Mouse (Mus musculus): ENCODE data around the gene Haao. TPM values are rescaled to one million over a fixed set of nuclear protein-coding genes. Genes with fewer than 3 reads are reported as not detected.

Gene Haao
- polyA plus RNA-seq, 1 experiment from 2014 or later: 0.91 TPM

DNA sequence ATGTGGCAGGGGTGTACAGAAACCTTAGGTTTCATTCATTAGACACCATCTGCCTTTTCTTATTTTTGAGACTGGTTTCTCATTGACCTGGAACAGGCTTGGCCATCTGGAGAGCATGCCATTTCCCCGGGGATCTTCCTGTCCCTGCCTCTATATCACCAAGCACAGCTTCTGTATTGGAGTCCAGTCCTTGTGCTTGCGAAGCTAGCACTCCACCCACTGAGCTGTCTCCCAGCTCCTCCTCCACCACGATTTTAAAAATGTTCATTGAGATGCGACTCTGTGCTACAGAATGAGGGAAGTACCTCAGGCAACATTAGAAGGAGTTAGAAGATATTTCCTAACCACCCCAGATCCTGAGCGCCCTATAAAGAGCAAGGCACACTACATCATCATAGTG, 39.5 kb upstream of the Haao start:
- H3K4me1 ChIP-seq (ENCODE audit: control insufficient read depth, insufficient read depth, low read length): peaks cover 21% of the 10 kb centered on the region
- H3K9ac ChIP-seq (ENCODE audit: low read length): no peak overlapping the region
- H3K36me3 ChIP-seq (ENCODE audit: control insufficient read depth, insufficient read depth, low read length): no peaks in the 10 kb centered on the region
- DNase-seq (ENCODE audit: low spot score): no peak
- no peaks in the 10 kb centered on the region for H3K9me3 ChIP-seq (ENCODE audit: control insufficient read depth, low read length)
- no peak for ATAC-seq (ENCODE audit: insufficient number of reproducible peaks, low FRiP score, low TSS enrichment, low read depth)
- WGBS: 89% methylated on average over 5 of the region's 5 CpGs
- no peak overlapping the region for H3K27ac ChIP-seq (replicated peaks; ENCODE audit: low read depth, low read length)
- H3K4me2 ChIP-seq (ENCODE audit: low read depth, severe bottlenecking): no peak overlapping the region
- no peak overlapping the region for H3K4me3 ChIP-seq (ENCODE audit: low read depth, low read length)
- no peaks in the 10 kb centered on the region for H3K27me3 ChIP-seq (ENCODE audit: control insufficient read depth, insufficient read depth, low read length)

DNA sequence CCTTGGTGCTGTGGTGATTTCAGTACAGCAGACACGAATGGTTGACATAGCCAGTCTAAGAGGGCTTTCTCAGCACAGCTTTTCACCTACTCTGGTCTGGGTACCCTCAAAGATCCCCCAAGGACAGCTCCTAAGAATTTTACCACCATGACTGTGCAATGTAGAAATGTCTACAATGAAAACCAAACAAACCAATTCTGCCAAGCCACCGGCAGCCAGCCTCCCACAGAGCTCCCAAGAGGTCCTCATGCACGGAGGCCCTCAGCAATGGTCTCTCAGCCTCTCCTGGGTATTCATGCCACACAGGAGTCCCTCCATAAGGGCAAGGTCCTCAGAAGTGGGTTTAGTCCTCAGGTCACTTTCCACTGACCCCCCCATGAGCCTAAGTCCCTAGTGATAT, 38.6 kb upstream of the Haao start:
- no peak for ATAC-seq (ENCODE audit: insufficient number of reproducible peaks, low FRiP score, low TSS enrichment, low read depth)

DNA sequence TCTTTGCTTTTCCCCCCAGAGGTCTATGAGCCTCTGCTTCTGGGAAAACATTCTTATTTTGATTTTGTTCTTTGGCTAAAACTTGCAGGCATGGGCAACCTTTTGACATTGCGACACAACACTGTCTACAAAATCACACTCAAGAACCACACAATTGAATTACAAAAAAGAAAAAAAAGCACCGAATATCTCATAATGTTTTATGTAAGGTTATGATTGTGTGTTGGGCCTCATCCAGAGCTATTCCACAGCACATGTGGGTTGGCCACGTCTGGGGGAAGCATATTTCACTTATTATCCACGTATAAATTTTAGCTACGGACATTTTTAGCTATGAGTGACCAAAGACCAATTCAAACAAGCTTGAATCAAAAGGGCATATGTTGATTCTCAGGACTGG, 38.0 kb upstream of the Haao start:
- Histone ChIP-seq H3K4me3 (ENCODE audit: low read depth, low read length) (no peak overlapping the region), H3K4me2 (ENCODE audit: low read depth, severe bottlenecking) (no peak overlapping the region), H3K9ac (ENCODE audit: low read length) (no peak overlapping the region), H3K4me1 (ENCODE audit: control insufficient read depth, insufficient read depth, low read length) (peaks cover 17% of the 10 kb centered on the region), H3K9me3 (ENCODE audit: control insufficient read depth, low read length) (no peaks in the 10 kb centered on the region), H3K36me3 (ENCODE audit: control insufficient read depth, insufficient read depth, low read length) (no peaks in the 10 kb centered on the region), H3K27ac (replicated peaks; ENCODE audit: low read depth, low read length) (no peak overlapping the region), H3K27me3 (ENCODE audit: control insufficient read depth, insufficient read depth, low read length) (no peaks in the 10 kb centered on the region)
- DNase-seq (ENCODE audit: low spot score): no peak
- ATAC-seq (ENCODE audit: insufficient number of reproducible peaks, low FRiP score, low TSS enrichment, low read depth): no peak
- WGBS: 90% methylated on average over 5 of the region's 5 CpGs

More for the DNA sequence above, 38.6 kb upstream of the Haao start:
- no peaks in the 10 kb centered on the region for H3K9me3 ChIP-seq (ENCODE audit: control insufficient read depth, low read length)
- no peak overlapping the region for H3K4me3 ChIP-seq (ENCODE audit: low read depth, low read length)
- H3K27me3 ChIP-seq (ENCODE audit: control insufficient read depth, insufficient read depth, low read length): no peaks in the 10 kb centered on the region
- no peak overlapping the region for H3K27ac ChIP-seq (replicated peaks; ENCODE audit: low read depth, low read length)
- peaks cover 21% of the 10 kb centered on the region for H3K4me1 ChIP-seq (ENCODE audit: control insufficient read depth, insufficient read depth, low read length)
- no peak overlapping the region for H3K4me2 ChIP-seq (ENCODE audit: low read depth, severe bottlenecking)
- no peaks in the 10 kb centered on the region for H3K36me3 ChIP-seq (ENCODE audit: control insufficient read depth, insufficient read depth, low read length)
- no peak for DNase-seq (ENCODE audit: low spot score)
- 87% methylated on average over 3 of the region's 3 CpGs for WGBS
- H3K9ac ChIP-seq (ENCODE audit: low read length): no peak overlapping the region

DNA sequence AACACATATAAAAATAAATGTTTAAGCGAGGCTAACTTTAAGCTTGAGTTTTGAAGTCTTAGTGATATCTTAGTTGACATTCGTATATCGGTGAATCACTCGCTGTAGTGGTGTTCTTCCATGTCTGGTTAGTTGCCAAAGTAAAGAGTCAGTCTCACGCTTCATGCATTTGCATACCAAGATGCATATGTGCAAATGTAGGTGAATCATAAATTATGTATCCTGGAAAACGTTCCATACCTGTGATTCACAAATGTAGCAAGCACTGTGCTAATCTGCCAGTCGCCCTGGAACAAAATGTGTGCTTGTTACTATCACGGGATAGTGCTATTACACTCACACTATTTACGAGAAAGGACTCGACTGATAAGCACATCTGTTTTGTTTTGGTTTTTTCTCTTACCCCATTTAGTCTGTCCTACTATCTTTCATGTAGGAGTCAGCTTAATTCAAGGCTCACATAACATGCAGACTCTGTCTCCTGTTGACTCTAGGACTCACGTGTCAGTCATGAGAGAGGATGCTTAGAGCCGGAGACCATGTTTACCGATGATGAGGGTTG, 37.3 kb upstream of the Haao start:
- no peak overlapping the region for H3K4me3 ChIP-seq (ENCODE audit: low read depth, low read length)
- DNase-seq (ENCODE audit: low spot score): no peak
- no peak overlapping the region for H3K4me2 ChIP-seq (ENCODE audit: low read depth, severe bottlenecking)
- no peak for ATAC-seq (ENCODE audit: insufficient number of reproducible peaks, low FRiP score, low TSS enrichment, low read depth)
- H3K9ac ChIP-seq (ENCODE audit: low read length): no peak overlapping the region
- H3K27ac ChIP-seq (replicated peaks; ENCODE audit: low read depth, low read length): no peak overlapping the region
- H3K4me1 ChIP-seq (ENCODE audit: control insufficient read depth, insufficient read depth, low read length): peaks cover 11% of the 10 kb centered on the region
- H3K9me3 ChIP-seq (ENCODE audit: control insufficient read depth, low read length): no peaks in the 10 kb centered on the region
- no peaks in the 10 kb centered on the region for H3K36me3 ChIP-seq (ENCODE audit: control insufficient read depth, insufficient read depth, low read length)
- WGBS: 84% methylated on average over 13 of the region's 13 CpGs
- no peaks in the 10 kb centered on the region for H3K27me3 ChIP-seq (ENCODE audit: control insufficient read depth, insufficient read depth, low read length)

DNA sequence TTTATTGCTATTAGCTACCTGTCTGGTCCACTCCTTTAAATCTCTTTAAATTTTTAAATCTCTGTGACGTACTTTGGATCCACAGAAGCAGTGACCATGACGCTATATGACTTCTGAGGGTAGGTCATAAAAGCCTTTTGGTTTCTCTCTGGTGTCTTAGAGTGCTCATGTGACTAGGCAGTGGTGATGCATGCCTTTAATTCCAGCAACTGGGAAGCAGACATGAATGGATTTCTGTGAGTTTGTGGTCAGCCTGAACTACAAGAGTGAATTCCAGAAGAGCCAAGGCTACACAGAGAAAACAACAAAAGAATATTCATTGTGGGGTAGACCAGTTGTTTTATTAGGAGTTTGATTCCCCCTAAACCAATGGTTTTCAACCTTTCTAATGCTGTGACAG, 35.0 kb upstream of the Haao start:
- H3K4me1 ChIP-seq (ENCODE audit: control insufficient read depth, insufficient read depth, low read length): no peaks in the 10 kb centered on the region
- no peak overlapping the region for H3K4me3 ChIP-seq (ENCODE audit: low read depth, low read length)
- DNase-seq (ENCODE audit: low spot score): no peak
- no peak for ATAC-seq (ENCODE audit: insufficient number of reproducible peaks, low FRiP score, low TSS enrichment, low read depth)
- no peaks in the 10 kb centered on the region for H3K9me3 ChIP-seq (ENCODE audit: control insufficient read depth, low read length)
- H3K9ac ChIP-seq (ENCODE audit: low read length): no peak overlapping the region
- no peaks in the 10 kb centered on the region for H3K27me3 ChIP-seq (ENCODE audit: control insufficient read depth, insufficient read depth, low read length)
- no peak overlapping the region for H3K4me2 ChIP-seq (ENCODE audit: low read depth, severe bottlenecking)
- WGBS: 72% methylated on average over 2 of the region's 2 CpGs
- H3K36me3 ChIP-seq (ENCODE audit: control insufficient read depth, insufficient read depth, low read length): no peaks in the 10 kb centered on the region
- no peak overlapping the region for H3K27ac ChIP-seq (replicated peaks; ENCODE audit: low read depth, low read length)

DNA sequence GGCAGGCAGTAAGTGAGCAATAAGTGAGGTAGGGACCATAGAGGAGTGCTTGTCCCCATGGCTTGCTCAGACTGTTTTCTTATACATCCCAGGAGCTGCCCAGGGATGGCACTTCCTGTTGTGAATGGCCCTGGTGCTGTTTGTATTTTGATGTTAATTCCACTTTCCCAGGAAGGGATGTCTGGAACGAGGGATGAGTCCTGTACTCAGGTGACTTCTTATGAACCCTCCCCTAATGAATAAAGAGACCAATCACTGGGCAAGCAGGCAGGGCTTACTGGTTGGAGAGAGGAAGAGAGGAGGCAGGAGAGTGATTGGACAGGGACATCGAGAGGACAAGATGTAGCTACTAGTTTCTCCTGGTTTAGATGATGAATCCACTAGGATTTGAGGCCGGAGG, 33.3 kb upstream of the Haao start:
- ATAC-seq (ENCODE audit: insufficient number of reproducible peaks, low FRiP score, low TSS enrichment, low read depth): no peak
- 90% methylated on average over 3 of the region's 3 CpGs for WGBS
- no peaks in the 10 kb centered on the region for H3K36me3 ChIP-seq (ENCODE audit: control insufficient read depth, insufficient read depth, low read length)
- no peaks in the 10 kb centered on the region for H3K9me3 ChIP-seq (ENCODE audit: control insufficient read depth, low read length)
- no peak overlapping the region for H3K4me2 ChIP-seq (ENCODE audit: low read depth, severe bottlenecking)
- no peak overlapping the region for H3K27ac ChIP-seq (replicated peaks; ENCODE audit: low read depth, low read length)
- no peaks in the 10 kb centered on the region for H3K27me3 ChIP-seq (ENCODE audit: control insufficient read depth, insufficient read depth, low read length)
- no peaks in the 10 kb centered on the region for H3K4me1 ChIP-seq (ENCODE audit: control insufficient read depth, insufficient read depth, low read length)
- H3K4me3 ChIP-seq (ENCODE audit: low read depth, low read length): no peak overlapping the region
- no peak overlapping the region for H3K9ac ChIP-seq (ENCODE audit: low read length)
- no peak for DNase-seq (ENCODE audit: low spot score)

DNA sequence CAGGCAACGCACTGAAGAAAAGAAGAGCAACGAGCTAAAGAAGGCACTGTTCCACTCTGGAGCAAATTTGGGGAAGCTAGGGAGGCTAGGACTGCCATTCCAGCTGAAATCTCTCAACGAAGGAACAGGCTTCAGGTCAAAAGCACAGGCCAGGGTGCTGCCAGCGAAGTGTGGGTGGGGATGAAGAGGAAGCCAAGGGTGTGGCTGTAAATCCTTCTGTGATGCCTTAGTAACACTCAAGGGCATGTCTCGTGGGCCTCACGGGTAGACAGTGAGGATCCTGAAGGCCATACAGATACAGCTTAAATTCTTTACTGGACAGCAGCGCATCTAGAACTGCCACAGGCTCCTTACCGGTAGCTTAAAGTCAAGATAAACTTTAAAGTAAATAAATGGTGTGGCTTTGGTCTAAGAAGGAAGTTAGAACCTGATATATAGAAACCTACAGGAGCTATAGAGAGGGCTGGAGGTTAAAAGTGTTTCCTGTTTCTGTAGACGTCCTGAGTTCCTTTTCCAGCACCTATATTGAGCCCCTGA, 32.5 kb upstream of the Haao start:
- DNase-seq (ENCODE audit: low spot score) (no peak), ATAC-seq (ENCODE audit: insufficient number of reproducible peaks, low FRiP score, low TSS enrichment, low read depth) (no peak)
- Histone ChIP-seq H3K9me3 (ENCODE audit: control insufficient read depth, low read length) (peaks cover under 1% of the 10 kb centered on the region; the same call in 1 of the 2 replicates), H3K4me2 (ENCODE audit: low read depth, severe bottlenecking) (no peak overlapping the region), H3K4me1 (ENCODE audit: control insufficient read depth, insufficient read depth, low read length) (no peaks in the 10 kb centered on the region), H3K27me3 (ENCODE audit: control insufficient read depth, insufficient read depth, low read length) (no peaks in the 10 kb centered on the region), H3K36me3 (ENCODE audit: control insufficient read depth, insufficient read depth, low read length) (no peaks in the 10 kb centered on the region), H3K4me3 (ENCODE audit: low read depth, low read length) (no peak overlapping the region), H3K27ac (replicated peaks; ENCODE audit: low read depth, low read length) (no peak overlapping the region), H3K9ac (ENCODE audit: low read length) (no peak overlapping the region)
- 87% methylated on average over 9 of the region's 9 CpGs for WGBS

DNA sequence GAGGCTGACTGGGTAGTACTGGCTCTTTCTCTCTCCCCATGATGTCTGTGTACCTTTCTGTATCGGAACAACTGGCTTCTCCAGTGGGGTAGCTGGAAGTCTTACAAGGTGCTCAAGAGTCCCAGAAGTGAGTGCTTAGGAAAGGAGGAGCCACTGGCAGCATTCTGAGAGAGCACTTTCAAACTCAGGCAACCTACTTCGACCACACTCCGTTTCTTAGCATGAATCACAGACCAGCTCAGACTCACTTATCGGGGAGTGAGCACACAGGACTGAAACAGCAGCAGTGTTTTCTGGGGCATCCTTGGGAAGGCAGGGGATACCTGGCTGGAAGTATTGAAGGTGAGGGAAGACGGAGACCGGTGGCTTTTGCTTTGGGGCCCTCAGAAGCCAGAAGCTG, 31.9 kb upstream of the Haao start:
- ATAC-seq (ENCODE audit: insufficient number of reproducible peaks, low FRiP score, low TSS enrichment, low read depth): no peak
- no peak overlapping the region for H3K4me3 ChIP-seq (ENCODE audit: low read depth, low read length)
- 93% methylated on average over 6 of the region's 6 CpGs for WGBS
- H3K27ac ChIP-seq (replicated peaks; ENCODE audit: low read depth, low read length): no peak overlapping the region
- H3K9me3 ChIP-seq (ENCODE audit: control insufficient read depth, low read length): peaks cover 2% of the 10 kb centered on the region; the same call in 1 of the 2 replicates
- no peak for DNase-seq (ENCODE audit: low spot score)
- H3K4me1 ChIP-seq (ENCODE audit: control insufficient read depth, insufficient read depth, low read length): no peaks in the 10 kb centered on the region
- H3K9ac ChIP-seq (ENCODE audit: low read length): no peak overlapping the region
- no peaks in the 10 kb centered on the region for H3K27me3 ChIP-seq (ENCODE audit: control insufficient read depth, insufficient read depth, low read length)
- no peak overlapping the region for H3K4me2 ChIP-seq (ENCODE audit: low read depth, severe bottlenecking)
- H3K36me3 ChIP-seq (ENCODE audit: control insufficient read depth, insufficient read depth, low read length): no peaks in the 10 kb centered on the region

DNA sequence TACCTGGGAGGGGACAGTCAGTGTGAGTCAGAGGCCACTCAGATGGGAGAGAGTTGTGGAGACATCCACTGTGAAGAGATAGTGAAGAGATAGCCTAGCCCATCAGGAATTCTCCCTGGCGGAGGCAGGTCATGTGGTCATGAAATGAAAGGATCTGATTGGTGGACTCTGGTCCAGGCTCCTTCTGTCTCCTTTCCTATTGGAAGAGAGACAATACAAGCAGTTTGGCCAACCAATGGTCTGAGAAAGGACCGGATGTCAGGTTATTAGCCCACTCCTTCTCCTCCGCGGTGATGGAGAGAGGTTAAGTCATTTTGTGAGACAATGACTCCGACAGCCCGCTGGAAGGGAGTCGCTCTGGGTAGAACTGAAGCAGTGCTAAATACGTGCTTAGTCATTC, 26.8 kb upstream of the Haao start:
- no peak overlapping the region for H3K9ac ChIP-seq (ENCODE audit: low read length)
- no peak for DNase-seq (ENCODE audit: low spot score)
- no peak overlapping the region for H3K4me3 ChIP-seq (ENCODE audit: low read depth, low read length)
- 0 out of 2 replicates have a peak, but pooled peaks cover 2% of the 10 kb centered on the region for H3K4me1 ChIP-seq (ENCODE audit: control insufficient read depth, insufficient read depth, low read length)
- H3K4me2 ChIP-seq (ENCODE audit: low read depth, severe bottlenecking): no peak overlapping the region
- H3K27me3 ChIP-seq (ENCODE audit: control insufficient read depth, insufficient read depth, low read length): no peaks in the 10 kb centered on the region
- H3K27ac ChIP-seq (replicated peaks; ENCODE audit: low read depth, low read length): no peak overlapping the region
- no peak for ATAC-seq (ENCODE audit: insufficient number of reproducible peaks, low FRiP score, low TSS enrichment, low read depth)
- H3K36me3 ChIP-seq (ENCODE audit: control insufficient read depth, insufficient read depth, low read length): no peaks in the 10 kb centered on the region
- peaks cover 2% of the 10 kb centered on the region; the same call in 1 of the 2 replicates for H3K9me3 ChIP-seq (ENCODE audit: control insufficient read depth, low read length)
- 78% methylated on average over 8 of the region's 8 CpGs for WGBS
